Mouse (Mus musculus): ENCODE data around the gene Secisbp2.

GRCm38 (mm10) chr13:51642171-51642778 is 9.2 kb upstream of the Secisbp2 start:
- TF ChIP-seq CTCF (IDR thresholded peaks at IDR 0.05; ENCODE audit: low read depth, low read length) (no peak), GATA1 (IDR thresholded peaks at IDR 0.05; ENCODE audit: borderline replicate concordance, low read length) (no peak), POLR2AphosphoS5 (IDR thresholded peaks at IDR 0.05; ENCODE audit: insufficient replicate concordance, low read depth, low read length) (no peak), TAL1 (conservative IDR thresholded peaks at IDR 0.05; ENCODE audit: low read depth, low read length) (no peak)

All from G1E (cell line).